Mouse (Mus musculus) NIH3T3 (cell line): ENCODE data around the gene Nepn.
"Not testable (repeated sequence)": the region's sequence is repeated elsewhere in the genome, so short reads cannot be mapped to it uniquely, and the experiment has no call there.

ENCODE experiments used
- DNase-seq: peaks from one replicate; pipeline ENCODE4 v3.0.0-alpha.2; 2012; ENCODE audit warnings: low read depth

Gene Nepn

GRCm38 (mm10) chr10:52388922-52389430, at the start of gene Nepn:
Gene Nepn (plus strand): TSS chr10:52388972.
- DNase-seq = no peak

GRCm38 (mm10) chr10:52343324-52343723, 45.4 kb upstream of the Nepn start:
- not testable (repeated sequence) for DNase-seq

GRCm38 (mm10) chr10:52353184-52353583, 35.6 kb upstream of the Nepn start:
- DNase-seq = no peak

GRCm38 (mm10) chr10:52358467-52358866, 30.3 kb upstream of the Nepn start, which contains the start of gene Gm26741:
Gene Gm26741 (plus strand): TSS chr10:52358767.
- no peak for DNase-seq

- no peak for DNase-seq
Observed at GRCm38 (mm10) chr10:52360241-52360735, 28.5 kb upstream of the Nepn start.

GRCm38 (mm10) chr10:52360862-52361609, 27.7 kb upstream of the Nepn start:
- DNase-seq = no peak

GRCm38 (mm10) chr10:52368376-52368775, 20.4 kb upstream of the Nepn start:
- DNase-seq = no peak

- no peak for DNase-seq
Observed at GRCm38 (mm10) chr10:52373834-52374233, 14.9 kb upstream of the Nepn start.

GRCm38 (mm10) chr10:52374651-52375050, 14.1 kb upstream of the Nepn start:
- DNase-seq = no peak

- no peak for DNase-seq
Observed at GRCm38 (mm10) chr10:52376422-52376821, 12.3 kb upstream of the Nepn start.

GRCm38 (mm10) chr10:52377813-52378212, 11.0 kb upstream of the Nepn start:
- DNase-seq = no peak

GRCm38 (mm10) chr10:52381321-52381801, 7.4 kb upstream of the Nepn start:
- peak; percentile 36 for DNase-seq

GRCm38 (mm10) chr10:52381845-52382591, 6.8 kb upstream of the Nepn start, which contains the start of gene Gopc:
Gene Gopc (minus strand): TSS chr10:52382124.
- DNase-seq = peak; percentile 99

GRCm38 (mm10) chr10:52383022-52383421, 5.8 kb upstream of the Nepn start:
- no peak for DNase-seq

GRCm38 (mm10) chr10:52383522-52383921, 5.2 kb upstream of the Nepn start:
- peak; percentile 24 for DNase-seq

- DNase-seq = peak; percentile 82
Observed at GRCm38 (mm10) chr10:52384823-52385610, 3.8 kb upstream of the Nepn start.

- DNase-seq = no peak
Observed at GRCm38 (mm10) chr10:52387192-52387591, 1.6 kb upstream of the Nepn start.

- no peak for DNase-seq
Observed at GRCm38 (mm10) chr10:52389438-52389837, 666 bp downstream of the Nepn start.

- DNase-seq = no peak
Observed at GRCm38 (mm10) chr10:52391208-52391607, 2.4 kb downstream of the Nepn start.

GRCm38 (mm10) chr10:52396647-52397046, 7.9 kb downstream of the Nepn start:
- no peak for DNase-seq

- DNase-seq = peak; percentile 43
Observed at GRCm38 (mm10) chr10:52398715-52399114, 9.9 kb downstream of the Nepn start.

- DNase-seq = peak; percentile 74
Observed at GRCm38 (mm10) chr10:52399722-52400121, 10.9 kb downstream of the Nepn start.
